Mouse (Mus musculus): ENCODE data around the gene P2rx5. TPM values are rescaled to one million over a fixed set of nuclear protein-coding genes. Genes with fewer than 3 reads are reported as not detected.
A peak's percentile ranks its signal among the peaks of the same experiment; 100 is the strongest.

P2rx5 gene
- polyA plus RNA-seq, 1 experiment, result 1.9 TPM

DNA sequence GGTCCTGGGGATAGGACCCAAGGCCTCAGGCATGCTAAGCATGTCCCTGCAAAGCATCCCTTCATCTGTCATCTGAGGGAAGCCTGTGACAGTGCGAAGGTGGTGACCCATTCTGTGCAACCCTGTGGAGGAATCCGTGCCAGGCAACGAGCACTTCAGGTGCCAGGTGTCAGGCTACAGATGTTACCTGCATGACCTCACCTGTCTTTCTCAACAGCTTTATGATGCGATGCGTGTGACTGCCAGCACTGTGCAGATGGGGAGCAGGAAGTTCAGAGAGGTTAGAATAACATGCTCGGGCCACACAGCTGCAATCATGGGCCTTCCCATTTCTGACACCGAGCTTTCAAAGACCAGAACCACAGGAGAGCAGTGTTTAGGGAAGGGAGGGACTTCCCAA, 45.0 kb downstream of the P2rx5 start:
- TF ChIP-seq CTCF (IDR thresholded peaks at IDR 0.05; ENCODE audit: borderline replicate concordance, control insufficient read depth, extremely low read depth, insufficient read depth, low read length, poor library complexity) (no peak), POLR2A (IDR thresholded peaks at IDR 0.05; ENCODE audit: control insufficient read depth, extremely low read depth, insufficient read depth, low read length, poor library complexity) (no peak)
- Histone ChIP-seq H3K36me3 (ENCODE audit: control insufficient read depth, insufficient read depth, low read length) (no peaks in the 10 kb centered on the region), H3K4me1 (replicated peaks; ENCODE audit: control insufficient read depth, insufficient read depth, low read length) (no peaks in the 10 kb centered on the region), H3K4me3 (ENCODE audit: control insufficient read depth, insufficient read depth, low read length) (no peak overlapping the region), H3K27ac (ENCODE audit: control insufficient read depth, insufficient read depth, low read length) (no peak overlapping the region), H3K27me3 (ENCODE audit: control insufficient read depth, insufficient read depth, low read length) (no peaks in the 10 kb centered on the region)
- DNase-seq, result no peak
- 88% methylated on average over 7 of the region's 7 CpGs for WGBS

DNA sequence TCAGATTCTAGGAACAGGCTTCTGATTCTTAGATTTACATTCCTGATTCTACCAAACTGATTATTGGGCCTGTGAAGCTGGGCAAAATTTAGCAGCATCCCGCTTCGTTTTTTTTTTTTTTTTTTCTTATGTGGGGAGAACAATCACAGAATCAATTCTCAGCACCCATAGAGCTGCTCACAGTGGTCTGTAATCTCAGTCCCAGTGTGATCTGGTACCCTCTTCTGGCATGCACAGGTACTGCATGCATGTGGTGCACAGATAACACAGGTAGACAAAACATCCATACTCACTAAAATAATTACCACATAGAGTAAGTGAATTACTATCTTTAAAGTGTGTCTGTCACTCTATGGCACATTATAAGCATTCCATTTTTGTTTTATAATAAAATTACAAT, 47.4 kb downstream of the P2rx5 start:
- Histone ChIP-seq H3K36me3 (ENCODE audit: control insufficient read depth, insufficient read depth, low read length) (no peaks in the 10 kb centered on the region), H3K27me3 (ENCODE audit: control insufficient read depth, insufficient read depth, low read length) (no peaks in the 10 kb centered on the region), H3K4me1 (replicated peaks; ENCODE audit: control insufficient read depth, insufficient read depth, low read length) (no peaks in the 10 kb centered on the region), H3K4me3 (ENCODE audit: control insufficient read depth, insufficient read depth, low read length) (no peak overlapping the region), H3K27ac (ENCODE audit: control insufficient read depth, insufficient read depth, low read length) (no peak overlapping the region)
- DNase-seq, result peak; percentile 21
- WGBS, result 100% methylated on average over 2 of the region's 2 CpGs
- TF ChIP-seq CTCF (IDR thresholded peaks at IDR 0.05; ENCODE audit: borderline replicate concordance, control insufficient read depth, extremely low read depth, insufficient read depth, low read length, poor library complexity), result no peak
- no peak for TF ChIP-seq POLR2A (IDR thresholded peaks at IDR 0.05; ENCODE audit: control insufficient read depth, extremely low read depth, insufficient read depth, low read length, poor library complexity)

DNA sequence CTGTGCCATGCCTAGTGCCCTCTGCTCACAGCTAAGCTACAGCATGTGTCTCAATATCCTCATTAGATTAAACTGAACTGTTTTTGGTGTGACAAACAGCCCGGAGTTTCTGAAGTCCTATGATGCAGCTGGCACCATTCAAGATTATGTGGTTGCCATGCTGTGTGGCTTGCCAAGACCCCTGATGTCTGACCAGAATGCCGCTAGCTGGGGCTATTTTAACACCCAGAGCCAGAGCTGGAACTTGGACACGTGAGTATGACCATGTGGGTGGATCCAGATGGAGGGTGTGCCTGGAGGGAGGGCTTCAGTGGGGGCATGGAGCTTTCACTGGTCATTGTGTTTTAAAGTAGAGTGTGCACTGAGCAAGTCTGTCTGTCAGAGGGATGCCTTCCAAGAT, 53.7 kb downstream of the P2rx5 start:
- Histone ChIP-seq H3K4me1 (replicated peaks; ENCODE audit: control insufficient read depth, insufficient read depth, low read length) (no peaks in the 10 kb centered on the region), H3K36me3 (ENCODE audit: control insufficient read depth, insufficient read depth, low read length) (no peaks in the 10 kb centered on the region), H3K4me3 (ENCODE audit: control insufficient read depth, insufficient read depth, low read length) (no peak overlapping the region), H3K27ac (ENCODE audit: control insufficient read depth, insufficient read depth, low read length) (no peak overlapping the region), H3K27me3 (ENCODE audit: control insufficient read depth, insufficient read depth, low read length) (no peaks in the 10 kb centered on the region)
- no peak for TF ChIP-seq POLR2A (IDR thresholded peaks at IDR 0.05; ENCODE audit: control insufficient read depth, extremely low read depth, insufficient read depth, low read length, poor library complexity)
- TF ChIP-seq CTCF (IDR thresholded peaks at IDR 0.05; ENCODE audit: borderline replicate concordance, control insufficient read depth, extremely low read depth, insufficient read depth, low read length, poor library complexity), result no peak
- WGBS, result 92% methylated on average over 3 of the region's 3 CpGs
- no peak for DNase-seq

- 90% methylated on average over 2 of the region's 2 CpGs for WGBS
- no peaks in the 10 kb centered on the region for H3K36me3 ChIP-seq (ENCODE audit: control insufficient read depth, insufficient read depth, low read length)
- TF ChIP-seq CTCF (IDR thresholded peaks at IDR 0.05; ENCODE audit: borderline replicate concordance, control insufficient read depth, extremely low read depth, insufficient read depth, low read length, poor library complexity) (no peak), POLR2A (IDR thresholded peaks at IDR 0.05; ENCODE audit: control insufficient read depth, extremely low read depth, insufficient read depth, low read length, poor library complexity) (no peak)
- H3K27me3 ChIP-seq (ENCODE audit: control insufficient read depth, insufficient read depth, low read length), result no peaks in the 10 kb centered on the region
- H3K4me1 ChIP-seq (replicated peaks; ENCODE audit: control insufficient read depth, insufficient read depth, low read length), result no peaks in the 10 kb centered on the region
- H3K4me3 ChIP-seq (ENCODE audit: control insufficient read depth, insufficient read depth, low read length), result no peak overlapping the region
- no peak overlapping the region for H3K27ac ChIP-seq (ENCODE audit: control insufficient read depth, insufficient read depth, low read length)
- no peak for DNase-seq
Measured at GRCm38 (mm10) chr11:73219671-73220070, 59.5 kb downstream of the P2rx5 start.

DNA sequence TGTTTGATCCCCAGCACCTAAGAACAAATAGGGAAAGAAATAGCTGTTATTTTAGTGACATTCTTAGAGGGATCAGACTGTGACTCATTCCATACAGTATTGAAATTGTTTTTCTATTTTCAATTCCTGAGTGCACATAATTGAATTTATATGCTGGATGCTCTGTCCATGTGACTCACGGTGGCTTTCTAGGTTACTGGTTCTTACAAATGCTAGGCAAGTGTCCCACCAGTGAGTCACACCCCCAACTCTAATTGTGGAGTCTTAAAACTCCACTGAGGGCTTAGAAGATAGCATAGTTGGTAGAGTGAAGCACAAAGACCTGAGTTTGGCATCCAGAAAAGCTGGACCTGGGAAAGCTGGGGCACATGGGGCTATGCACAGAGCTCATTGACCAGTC, 60.4 kb downstream of the P2rx5 start:
- DNase-seq, result no peak
- H3K4me1 ChIP-seq (replicated peaks; ENCODE audit: control insufficient read depth, insufficient read depth, low read length), result no peaks in the 10 kb centered on the region
- no peaks in the 10 kb centered on the region for H3K27me3 ChIP-seq (ENCODE audit: control insufficient read depth, insufficient read depth, low read length)
- TF ChIP-seq CTCF (IDR thresholded peaks at IDR 0.05; ENCODE audit: borderline replicate concordance, control insufficient read depth, extremely low read depth, insufficient read depth, low read length, poor library complexity) (no peak), POLR2A (IDR thresholded peaks at IDR 0.05; ENCODE audit: control insufficient read depth, extremely low read depth, insufficient read depth, low read length, poor library complexity) (no peak)
- no peak overlapping the region for H3K27ac ChIP-seq (ENCODE audit: control insufficient read depth, insufficient read depth, low read length)
- WGBS, result 96% methylated on average over 1 of the region's 1 CpGs
- H3K36me3 ChIP-seq (ENCODE audit: control insufficient read depth, insufficient read depth, low read length), result no peaks in the 10 kb centered on the region
- no peak overlapping the region for H3K4me3 ChIP-seq (ENCODE audit: control insufficient read depth, insufficient read depth, low read length)

Other genes starting within 250 kb of the P2rx5 start
- gene Atp2a3, start 199.3 kb upstream of the P2rx5 start, polyA plus RNA-seq (2012; rRNA removed), result 478 and 539 TPM in 2 replicates
- gene P2rx1, start 161.3 kb upstream of the P2rx5 start, polyA plus RNA-seq (2012; rRNA removed), result 82.6 and 103 TPM in 2 replicates
- gene Camkk1, start 141.4 kb upstream of the P2rx5 start, polyA plus RNA-seq (2012; rRNA removed), result 35.4 and 40.0 TPM in 2 replicates
- gene Ncbp3, start 112.6 kb upstream of the P2rx5 start, polyA plus RNA-seq (2012; rRNA removed), result 6.5 and 7.0 TPM in 2 replicates
- gene Itgae, start 69.8 kb upstream of the P2rx5 start, polyA plus RNA-seq (2012; rRNA removed), result 24.1 and 24.6 TPM in 2 replicates
- gene Haspin, start 22.1 kb upstream of the P2rx5 start, polyA plus RNA-seq (2012; rRNA removed), result 8.6 and 14.0 TPM in 2 replicates
- gene Emc6, start 16.6 kb downstream of the P2rx5 start, polyA plus RNA-seq (2012; rRNA removed), result 58.6 and 64.9 TPM in 2 replicates
- 63.1 and 72.0 TPM in 2 replicates for gene Tax1bp3, start 16.7 kb downstream of the P2rx5 start, polyA plus RNA-seq (2012; rRNA removed)
- 20.1 and 20.6 TPM in 2 replicates for gene Ctns, start 38.6 kb downstream of the P2rx5 start, polyA plus RNA-seq (2012; rRNA removed)
- gene Shpk, start 39.0 kb downstream of the P2rx5 start, polyA plus RNA-seq (2012; rRNA removed), result 3.7 and 4.0 TPM in 2 replicates
- 0.16 and 0.55 TPM in 2 replicates for gene Trpv1, start 73.9 kb downstream of the P2rx5 start, polyA plus RNA-seq (2012; rRNA removed)
- gene Trpv3, start 107.0 kb downstream of the P2rx5 start, polyA plus RNA-seq (2012; rRNA removed), result 0.15 and 0.19 TPM in 2 replicates
- gene Aspa, start 169.2 kb downstream of the P2rx5 start, polyA plus RNA-seq (2012; rRNA removed), result 0.46 and 0.87 TPM in 2 replicates
- not detected in 2 replicates for gene Gm49340, start 169.3 kb downstream of the P2rx5 start, polyA plus RNA-seq (2012; rRNA removed)
- gene Spata22, start 169.3 kb downstream of the P2rx5 start, polyA plus RNA-seq (2012; rRNA removed), result not detected in 2 replicates
- gene Olfr20, start 190.4 kb downstream of the P2rx5 start, polyA plus RNA-seq (2012; rRNA removed), result 0.38 TPM in 1 of 2 replicates, not detected in the other
- gene Olfr376, start 210.8 kb downstream of the P2rx5 start, polyA plus RNA-seq (2012; rRNA removed), result not detected in 2 replicates
- gene Olfr1, start 239.2 kb downstream of the P2rx5 start, polyA plus RNA-seq (2012; rRNA removed), result not detected in 2 replicates